Mouse (Mus musculus): ENCODE data around the gene Ak2.

GRCm38 (mm10) chr4:128942346-128942745, 49.4 kb upstream of the Ak2 start:
- TF ChIP-seq ZKSCAN1 (IDR thresholded peaks at IDR 0.05; ENCODE audit: low read depth, low read length) (no peak), GATA1 (IDR thresholded peaks at IDR 0.05; ENCODE audit: low read depth, low read length) (no peak), MYB (IDR thresholded peaks at IDR 0.05; ENCODE audit: low read depth, low read length) (no peak), TAL1 (IDR thresholded peaks at IDR 0.05; ENCODE audit: low read length) (no peak), HCFC1 (IDR thresholded peaks at IDR 0.05; ENCODE audit: low read depth, low read length) (no peak), ZNF384 (IDR thresholded peaks at IDR 0.05; ENCODE audit: low read depth, low read length) (no peak), ZMIZ1 (IDR thresholded peaks at IDR 0.05; ENCODE audit: low read depth, low read length) (no peak)

Data from MEL (cell line).